19 mouse cellular contexts compared by ENCODE assay signal in the genomic region with DNA sequence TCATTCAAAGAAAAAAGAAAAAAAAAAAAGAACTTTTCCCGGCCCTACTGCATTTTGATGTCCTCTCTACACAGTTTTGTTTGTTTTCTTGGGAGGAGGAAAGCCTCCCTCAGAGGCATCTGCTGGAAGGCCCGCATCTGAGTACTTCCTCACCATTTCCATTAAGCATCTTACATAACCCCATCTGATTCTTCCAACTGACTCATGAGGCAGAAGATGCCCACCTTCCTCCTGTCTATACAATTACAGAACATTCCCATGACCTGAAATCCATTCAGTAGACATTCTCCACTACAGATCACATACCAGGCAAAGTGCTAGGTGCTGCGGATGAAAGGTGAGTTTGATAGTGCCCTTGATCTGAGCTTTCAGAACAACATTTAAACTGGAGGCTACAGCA. TPM values are rescaled to one million over a fixed set of nuclear protein-coding genes. Genes with fewer than 3 reads are reported as not detected.
DNase-seq lines count a peak whose midpoint lies in the region; ATAC-seq lines count a peak whose summit lies in the region.
"Had no signal": no experiment of that assay in that cellular context is flagged by ENCODE, and none has a peak within 500 bp of the region (broad histone marks: within the 10 kb centered on the region; RNA-seq: fewer than 3 reads in every experiment).

No protein-coding gene starts in this region.

- H3K27ac ChIP-seq in forebrain, embryonic 15.5 days (replicated peaks): no peak overlapping the region
- H3K27ac ChIP-seq in forebrain, embryonic 12.5 days: no peak overlapping the region
- no peak overlapping the region for H3K27ac ChIP-seq in hindbrain, embryonic 14.5 days
- H3K27ac ChIP-seq in neural tube, embryonic 13.5 days (replicated peaks): no peak overlapping the region
- H3K27ac ChIP-seq: heart, embryonic 13.5 days; limb, embryonic 12.5 days; liver, embryonic 14.5 days; stomach, postnatal 0 days had no signal

- H3K4me3 ChIP-seq in forebrain, embryonic 15.5 days: peak overlapping the region; percentile 79; the same call in 1 of the 2 replicates
- H3K4me3 ChIP-seq in forebrain, embryonic 12.5 days (replicated peaks): no peak overlapping the region
- H3K4me3 ChIP-seq in hindbrain, embryonic 14.5 days (replicated peaks; ENCODE audit: low read length): peak overlapping the region; percentile 79; the same call in 1 of the 2 replicates
- H3K4me3 ChIP-seq in neural tube, embryonic 13.5 days: peak overlapping the region; percentile 73
- H3K4me3 ChIP-seq: erythroblast, embryonic 14.5 days; heart, embryonic 13.5 days; limb, embryonic 12.5 days had no signal

- H3K9ac ChIP-seq in forebrain, embryonic 15.5 days (replicated peaks): no peak overlapping the region
- H3K9ac ChIP-seq in forebrain, embryonic 12.5 days: no peak overlapping the region
- H3K9ac ChIP-seq in hindbrain, embryonic 14.5 days: no peak overlapping the region
- no peak overlapping the region for H3K9ac ChIP-seq in neural tube, embryonic 13.5 days
- H3K9ac ChIP-seq: heart, embryonic 13.5 days; limb, embryonic 12.5 days; liver, embryonic 14.5 days had no signal

- no peaks in the 10 kb centered on the region for H3K9me3 ChIP-seq in forebrain, embryonic 15.5 days
- no peaks in the 10 kb centered on the region for H3K9me3 ChIP-seq in forebrain, embryonic 12.5 days
- no peaks in the 10 kb centered on the region for H3K9me3 ChIP-seq in hindbrain, embryonic 14.5 days (ENCODE audit: control insufficient read depth, low read length)
- no peaks in the 10 kb centered on the region for H3K9me3 ChIP-seq in neural tube, embryonic 13.5 days
- H3K9me3 ChIP-seq: heart, embryonic 13.5 days; limb, embryonic 12.5 days had no signal

- 90% methylated on average over 3 of the region's 3 CpGs for WGBS in forebrain, embryonic 15.5 days
- WGBS in forebrain, embryonic 12.5 days: 90% methylated on average over 3 of the region's 3 CpGs
- 91% methylated on average over 3 of the region's 3 CpGs for WGBS in hindbrain, embryonic 14.5 days
- WGBS in neural tube, embryonic 13.5 days: 81% methylated on average over 3 of the region's 3 CpGs

- H3K27me3 ChIP-seq in forebrain, embryonic 15.5 days: no peaks in the 10 kb centered on the region
- peaks cover 10% of the 10 kb centered on the region; the same call in 1 of the 2 replicates for H3K27me3 ChIP-seq in forebrain, embryonic 12.5 days
- H3K27me3 ChIP-seq in hindbrain, embryonic 14.5 days (ENCODE audit: control insufficient read depth, insufficient read depth, low read length): no peaks in the 10 kb centered on the region
- H3K27me3 ChIP-seq in neural tube, embryonic 13.5 days: no peaks in the 10 kb centered on the region

- H3K36me3 ChIP-seq in forebrain, embryonic 15.5 days: no peaks in the 10 kb centered on the region
- H3K36me3 ChIP-seq in forebrain, embryonic 12.5 days (replicated peaks): no peaks in the 10 kb centered on the region
- H3K36me3 ChIP-seq in hindbrain, embryonic 14.5 days (replicated peaks; ENCODE audit: control insufficient read depth, insufficient read depth): no peaks in the 10 kb centered on the region
- H3K36me3 ChIP-seq in neural tube, embryonic 13.5 days: no peaks in the 10 kb centered on the region
- H3K36me3 ChIP-seq: heart, embryonic 13.5 days; limb, embryonic 12.5 days had no signal

- peak overlapping the region; percentile 59 for H3K4me2 ChIP-seq in forebrain, embryonic 15.5 days (replicated peaks)
- no peak overlapping the region for H3K4me2 ChIP-seq in forebrain, embryonic 12.5 days
- H3K4me2 ChIP-seq in hindbrain, embryonic 14.5 days (replicated peaks): peak overlapping the region; percentile 70
- H3K4me2 ChIP-seq in neural tube, embryonic 13.5 days: peak overlapping the region; percentile 70
- H3K4me2 ChIP-seq: heart, embryonic 13.5 days; limb, embryonic 12.5 days had no signal

- intact Hi-C loops in left cerebral cortex, postnatal 25 days (cut with DNase I): loop anchor here (2.0 to 5.0 kb wide), 3 partner anchors 83 to 132 kb away; no protein-coding TSS in a partner anchor
- intact Hi-C loops in heart, postnatal 14 days (cut with DNase I): no loop called here

- peak; percentile 24 to 43 for DNase-seq in left cerebral cortex, postnatal 25 days (ENCODE audit: low spot score in 2 of 2)
- DNase-seq in left cerebral cortex, adult 8-10 months (ENCODE audit: low spot score in 2 of 2): no peak
- DNase-seq in hindbrain, embryonic 14.5 days (ENCODE audit: low spot score): no peak
- DNase-seq in heart, postnatal 14 days: no peak
- DNase-seq in kidney, adult 8-10 months: no peak
- DNase-seq: adrenal gland, postnatal 10 days; cerebellum, adult 11-12 months; kidney, adult 9 months; kidney, postnatal 36 days; right cerebral cortex, postnatal 25 days had no signal

- ATAC-seq in forebrain, embryonic 15.5 days (replicated peaks): no peak
- no peak for ATAC-seq in forebrain, embryonic 12.5 days (ENCODE audit: low FRiP score)
- ATAC-seq in hindbrain, embryonic 14.5 days (ENCODE audit: low FRiP score): no peak
- ATAC-seq in neural tube, embryonic 13.5 days (ENCODE audit: low read depth): no peak

- peaks cover 32% of the 10 kb centered on the region for H3K4me1 ChIP-seq in forebrain, embryonic 15.5 days
- peaks cover 4% of the 10 kb centered on the region for H3K4me1 ChIP-seq in forebrain, embryonic 12.5 days
- peaks cover 27% of the 10 kb centered on the region for H3K4me1 ChIP-seq in hindbrain, embryonic 14.5 days (replicated peaks; ENCODE audit: control insufficient read depth, insufficient read depth, low read length)
- peaks cover 31% of the 10 kb centered on the region for H3K4me1 ChIP-seq in neural tube, embryonic 13.5 days (replicated peaks)
- H3K4me1 ChIP-seq: limb, embryonic 12.5 days had no signal

RNA-seq across cellular contexts. Expression of a gene that starts 3.4 kb away (rescaled TPM):
- polyA plus RNA-seq in forebrain, embryonic 15.5 days (2015; fragmentation: Nextera tagmentation; extraction: Ambion mirVana): 42.5 and 46.5 TPM in 2 replicates
- polyA plus RNA-seq in forebrain, embryonic 12.5 days (2016; fragmentation: Nextera tagmentation; extraction: Ambion mirVana): 17.4 and 19.6 TPM in 2 replicates
- 100 to 1,000 TPM; 119 to 142 TPM for total RNA-seq in left cerebral cortex, postnatal 25 days (2021)
- 100 to 1,000 TPM; 101 to 122 (median 105) TPM for total RNA-seq in left cerebral cortex, adult 8-10 months (2022)
- polyA plus RNA-seq in hindbrain, embryonic 14.5 days (2014; fragmentation: Nextera tagmentation; extraction: Ambion mirVana): 42.6 and 48.7 TPM in 2 replicates
- 30.6 and 34.8 TPM in 2 replicates for polyA plus RNA-seq in neural tube, embryonic 13.5 days (2015; fragmentation: Nextera tagmentation; extraction: Ambion mirVana)
- under 1 TPM; 0.46 to 0.60 TPM for total RNA-seq in heart, postnatal 14 days (2021)
- total RNA-seq: hematopoietic stem cell, adult 5-6 weeks had no signal

Comparison
In these comparisons a context has a peak if more than half of its experiments do, and no peak if none do; other contexts are left out.
1. DNase-seq: peak in left cerebral cortex, postnatal 25 days (2 of 2); none in left cerebral cortex, adult 8-10 months (0 of 2), hindbrain, embryonic 14.5 days (single experiment), heart, postnatal 14 days (0 of 2) and kidney, adult 8-10 months (0 of 2).